Mouse (Mus musculus) small intestine, adult 2 months (tissue): Measurements from ENCODE around the gene Mef2c.

Experiments
- CTCF ChIP-seq: fragments of 200-500 bp; IDR thresholded peaks from 2 replicates; pipeline ENCODE4 v1.5.1; 2012; ENCODE audit warnings: low read depth, mild to moderate bottlenecking, control low read depth, inconsistent platforms, low read length, moderate library complexity, mixed read lengths; ENCODE audit not compliant: insufficient replicate concordance, insufficient read length; ENCODE audit errors: extremely low read depth
- POLR2A ChIP-seq: fragments of 200-500 bp; IDR thresholded peaks from 2 replicates; pipeline ENCODE4 v1.6.1; 2012; ENCODE audit warnings: low read depth, mild to moderate bottlenecking, control low read depth, inconsistent platforms, low read length, moderate library complexity

DNA sequence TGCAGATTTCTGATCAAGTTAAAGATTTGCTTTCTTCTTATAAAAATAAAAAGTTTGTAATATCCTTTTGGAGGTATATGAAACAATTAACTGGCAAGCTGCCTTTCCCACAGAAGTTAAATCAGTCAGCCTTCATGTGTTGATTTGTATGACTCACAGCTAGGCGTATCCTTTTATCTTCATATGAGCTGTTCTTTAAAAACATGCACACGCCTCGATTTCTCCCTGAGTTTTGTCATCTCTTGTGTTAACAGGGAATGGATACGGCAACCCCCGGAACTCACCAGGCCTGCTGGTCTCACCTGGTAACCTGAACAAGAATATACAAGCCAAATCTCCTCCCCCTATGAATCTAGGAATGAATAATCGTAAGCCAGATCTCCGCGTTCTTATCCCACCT lies 148.7 kb downstream of the Mef2c start:
- TF ChIP-seq CTCF, result no peak
- TF ChIP-seq POLR2A, result no peak
